Mouse (Mus musculus) spleen, adult 2 months (tissue): ENCODE data around the gene Zfhx3. TPM values are rescaled to one million over a fixed set of nuclear protein-coding genes. Genes with fewer than 3 reads are reported as not detected.

Experiments used
- DNase-seq, 2 experiments: peaks; one replicate each; pipeline versions ENCODE4 v3.0.0 to v3.0.0-alpha.2; 2012 to 2021; ENCODE audit warnings: low spot score in 2 of 2, low read depth in 1 of 2
- H3K27ac ChIP-seq: fragments of 200-500 bp; 2 replicates; pipeline ENCODE4 v1.5.1; 2012; ENCODE audit warnings: low read length, inconsistent platforms; ENCODE audit not compliant: insufficient read depth
- H3K27me3 ChIP-seq: fragments of 200-500 bp; 2 replicates; pipeline ENCODE4 v1.6.1; 2012; ENCODE audit warnings: mild to moderate bottlenecking, moderate library complexity, low read length, inconsistent platforms; ENCODE audit not compliant: control insufficient read depth, insufficient read depth
- H3K36me3 ChIP-seq: fragments of 200-500 bp; 2 replicates; pipeline ENCODE4 v1.6.1; 2012; ENCODE audit warnings: mild to moderate bottlenecking, low read length, inconsistent platforms; ENCODE audit not compliant: control insufficient read depth, insufficient read depth
- H3K4me1 ChIP-seq: fragments of 200-500 bp; 2 replicates; pipeline ENCODE4 v1.6.1; 2011; ENCODE audit warnings: inconsistent platforms; ENCODE audit not compliant: control insufficient read depth, insufficient read depth, insufficient read length
- H3K4me3 ChIP-seq: fragments of 200-500 bp; 2 replicates; pipeline ENCODE4 v1.5.1; 2011; ENCODE audit warnings: mild to moderate bottlenecking, inconsistent platforms; ENCODE audit not compliant: insufficient read depth, insufficient read length; ENCODE audit errors: extremely low read depth
- CTCF ChIP-seq: fragments of 200-500 bp; IDR thresholded peaks from 2 replicates; pipeline ENCODE4 v1.5.1; 2011; ENCODE audit warnings: mild to moderate bottlenecking, inconsistent platforms; ENCODE audit not compliant: insufficient read depth, insufficient read length, insufficient replicate concordance; ENCODE audit errors: extremely low read depth
- POLR2A ChIP-seq: fragments of 200-500 bp; IDR thresholded peaks from 2 replicates; pipeline ENCODE4 v1.6.1; 2011; ENCODE audit warnings: low read depth, low read length, inconsistent platforms
- WGBS: fragments of 180-500 bp; shearing (Covaris S2); methylation state at CpG from one replicate; pipeline ENCODE4 v1.1.7; 2018; 5-methylcytosine and 5-hydroxymethylcytosine counted together
- polyA plus RNA-seq: library from polyadenylated mRNA; depleted of rRNA; stranded (reverse); fragments of >200 nt; gene quantifications from 2 replicates; pipeline ENCODE4 v1.2.3, GENCODE M21; 2012

The Zfhx3 gene
- polyA plus RNA-seq, 1 experiment: 1.5 TPM

GRCm38 (mm10) chr8:108580364-108580763 is 637.9 kb downstream of the Zfhx3 start:
- Histone ChIP-seq H3K27me3 (no peaks in the 10 kb centered on the region), H3K36me3 (no peaks in the 10 kb centered on the region), H3K27ac (no peak overlapping the region), H3K4me3 (no peak overlapping the region), H3K4me1 (no peaks in the 10 kb centered on the region)
- no peak for TF ChIP-seq CTCF
- TF ChIP-seq POLR2A: no peak
- no peak for DNase-seq
- 57% methylated on average over 5 of the region's 5 CpGs for WGBS

GRCm38 (mm10) chr8:108581557-108581956 is 639.1 kb downstream of the Zfhx3 start:
- TF ChIP-seq POLR2A (no peak), CTCF (no peak)
- no peak overlapping the region for H3K4me3 ChIP-seq
- no peaks in the 10 kb centered on the region for H3K27me3 ChIP-seq
- no peaks in the 10 kb centered on the region for H3K4me1 ChIP-seq
- no peak for DNase-seq
- H3K36me3 ChIP-seq: no peaks in the 10 kb centered on the region
- no peak overlapping the region for H3K27ac ChIP-seq
- WGBS: 87% methylated on average over 6 of the region's 6 CpGs

- no peak for DNase-seq
- H3K27ac ChIP-seq: no peak overlapping the region
- H3K27me3 ChIP-seq: no peaks in the 10 kb centered on the region
- WGBS: 79% methylated on average over 3 of the region's 3 CpGs
- TF ChIP-seq POLR2A: no peak
- no peak for TF ChIP-seq CTCF
- H3K36me3 ChIP-seq: no peaks in the 10 kb centered on the region
- no peaks in the 10 kb centered on the region for H3K4me1 ChIP-seq
- H3K4me3 ChIP-seq: no peak overlapping the region
Measured at GRCm38 (mm10) chr8:108582251-108582650, 639.8 kb downstream of the Zfhx3 start.

- no peaks in the 10 kb centered on the region for H3K4me1 ChIP-seq
- no peaks in the 10 kb centered on the region for H3K36me3 ChIP-seq
- TF ChIP-seq CTCF: no peak
- no peak for TF ChIP-seq POLR2A
- WGBS: 88% methylated on average over 4 of the region's 4 CpGs
- H3K27ac ChIP-seq: no peak overlapping the region
- no peak for DNase-seq
- no peak overlapping the region for H3K4me3 ChIP-seq
- no peaks in the 10 kb centered on the region for H3K27me3 ChIP-seq
Measured at GRCm38 (mm10) chr8:108583261-108583660, 640.8 kb downstream of the Zfhx3 start.

GRCm38 (mm10) chr8:108583867-108584661 is 641.6 kb downstream of the Zfhx3 start:
- Histone ChIP-seq H3K4me1 (no peaks in the 10 kb centered on the region), H3K27me3 (no peaks in the 10 kb centered on the region), H3K4me3 (no peak overlapping the region), H3K36me3 (no peaks in the 10 kb centered on the region), H3K27ac (no peak overlapping the region)
- 93% methylated on average over 9 of the region's 9 CpGs for WGBS
- no peak for DNase-seq
- TF ChIP-seq POLR2A: no peak
- TF ChIP-seq CTCF: no peak

- H3K36me3 ChIP-seq: no peaks in the 10 kb centered on the region
- H3K4me3 ChIP-seq: no peak overlapping the region
- no peak overlapping the region for H3K27ac ChIP-seq
- DNase-seq: no peak
- 85% methylated on average over 4 of the region's 4 CpGs for WGBS
- H3K4me1 ChIP-seq: no peaks in the 10 kb centered on the region
- TF ChIP-seq POLR2A (no peak), CTCF (no peak)
- no peaks in the 10 kb centered on the region for H3K27me3 ChIP-seq
Measured at GRCm38 (mm10) chr8:108584662-108584978, 642.2 kb downstream of the Zfhx3 start.

- no peaks in the 10 kb centered on the region for H3K27me3 ChIP-seq
- TF ChIP-seq CTCF: no peak
- TF ChIP-seq POLR2A: no peak
- 84% methylated on average over 7 of the region's 7 CpGs for WGBS
- no peak overlapping the region for H3K4me3 ChIP-seq
- no peak for DNase-seq
- no peaks in the 10 kb centered on the region for H3K4me1 ChIP-seq
- no peak overlapping the region for H3K27ac ChIP-seq
- no peaks in the 10 kb centered on the region for H3K36me3 ChIP-seq
Measured at GRCm38 (mm10) chr8:108591037-108591436, 648.6 kb downstream of the Zfhx3 start.
